Mouse (Mus musculus): Measurements from ENCODE around the gene Ltb.

GRCm38 (mm10) chr17:35192924-35193323 is 1.3 kb upstream of the Ltb start:
- no peak for TF ChIP-seq POLR2A (IDR thresholded peaks at IDR 0.05; ENCODE audit: insufficient read length, low read depth)
- TF ChIP-seq POLR2AphosphoS2 (IDR thresholded peaks at IDR 0.05; ENCODE audit: insufficient read length, low read depth): no peak
- no peak for TF ChIP-seq USF1 (IDR thresholded peaks at IDR 0.05; ENCODE audit: low read depth)
- no peak for TF ChIP-seq TCF12 (IDR thresholded peaks at IDR 0.05; ENCODE audit: insufficient read depth, poor library complexity, severe bottlenecking)
- TF ChIP-seq MYOD1 (IDR thresholded peaks at IDR 0.05; ENCODE audit: control insufficient read depth in 1 of 3, insufficient read length in 2 of 3, low read depth in 2 of 3): no peak
- no peak for TF ChIP-seq CEBPB (IDR thresholded peaks at IDR 0.05; ENCODE audit: insufficient read depth, poor library complexity, severe bottlenecking)
- TF ChIP-seq REST (IDR thresholded peaks at IDR 0.05; ENCODE audit: insufficient read depth, insufficient read length): no peak
- TF ChIP-seq SRF (IDR thresholded peaks at IDR 0.05; ENCODE audit: control insufficient read depth, insufficient read length, low read depth): no peak
- TF ChIP-seq MYOG (IDR thresholded peaks at IDR 0.05; ENCODE audit: control insufficient read depth in 1 of 3, insufficient read depth in 1 of 3, insufficient read length in 2 of 3, low read depth in 2 of 3): no peak
- no peak for TF ChIP-seq E2F4 (IDR thresholded peaks at IDR 0.05; ENCODE audit: insufficient read depth)
